Mouse (Mus musculus) retina, postnatal 1 day (tissue): ENCODE measurements around the gene Aldh3b3.

Experiments
- DNase-seq: peaks from one replicate; pipeline ENCODE4 v3.0.0-alpha.2; 2012

Gene Aldh3b3

DNA sequence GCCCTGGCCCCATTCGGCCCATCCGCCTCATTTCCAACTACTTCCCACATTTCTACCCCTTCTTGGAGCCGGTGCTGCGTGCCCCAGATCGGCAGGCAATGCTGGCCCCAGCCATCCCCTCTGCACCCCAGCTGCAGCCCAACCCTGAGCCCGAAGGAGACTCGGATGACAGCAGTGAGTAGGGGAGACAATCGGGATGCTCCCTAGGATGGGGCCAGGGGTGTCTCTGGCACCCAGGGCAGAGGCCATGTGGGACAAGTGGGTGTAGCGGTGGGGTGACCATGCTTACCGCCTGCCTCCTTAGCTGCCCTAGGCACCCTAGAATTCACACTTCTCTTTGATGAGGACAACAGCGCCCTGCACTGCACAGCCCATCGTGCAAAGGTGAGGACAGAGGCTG is 45.2 kb downstream of the Aldh3b3 start:
- no peak for DNase-seq

DNA sequence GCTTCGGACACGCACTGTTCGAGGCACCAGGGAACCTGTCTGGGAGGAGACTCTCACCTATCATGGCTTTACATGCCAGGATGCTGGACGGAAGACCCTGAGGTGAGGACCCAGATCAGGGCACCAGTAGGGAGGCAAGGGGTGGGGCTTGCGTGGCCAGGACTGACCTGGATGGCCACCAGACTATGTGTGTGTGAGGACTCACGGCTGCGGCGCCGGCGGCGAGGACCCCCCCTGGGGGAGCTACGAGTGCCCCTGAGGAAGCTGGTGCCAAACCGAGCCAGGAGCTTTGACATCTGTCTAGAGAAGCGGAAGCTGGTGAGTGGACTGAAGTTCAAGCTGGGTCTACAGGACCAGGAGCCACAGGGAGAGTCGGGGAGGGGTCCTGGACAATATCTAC is 45.9 kb downstream of the Aldh3b3 start:
- DNase-seq, result no peak

GRCm38 (mm10) chr19:4005091-4005490 is 46.6 kb downstream of the Aldh3b3 start:
- DNase-seq, result no peak

DNA sequence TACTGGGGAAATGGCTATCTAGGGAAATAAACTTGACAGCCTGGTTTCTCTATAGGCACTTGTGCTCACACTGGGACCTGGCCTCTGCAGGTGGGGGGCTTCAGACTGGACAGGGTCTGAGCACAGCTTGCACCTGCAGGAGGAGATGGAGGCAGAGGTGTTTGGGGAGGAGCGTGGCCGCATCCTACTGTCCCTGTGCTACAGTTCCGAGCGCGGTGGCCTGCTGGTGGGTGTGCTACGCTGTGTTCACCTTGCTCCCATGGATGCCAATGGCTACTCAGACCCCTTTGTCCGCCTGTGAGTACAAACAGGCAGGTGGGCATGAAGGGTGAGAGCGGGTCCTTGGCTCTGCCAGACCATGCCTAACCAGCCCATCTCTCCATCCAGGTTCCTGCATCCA is 47.5 kb downstream of the Aldh3b3 start:
- DNase-seq, result no peak

GRCm38 (mm10) chr19:4011086-4011485 is 52.6 kb downstream of the Aldh3b3 start:
- DNase-seq, result no peak

- DNase-seq, result peak; percentile 100
These were observed 54.1 kb downstream of the Aldh3b3 start, which contains the start of gene Ndufv1 for GRCm38 (mm10) chr19:4012432-4013022. Gene Ndufv1 (minus strand): TSS chr19:4012806.

DNA sequence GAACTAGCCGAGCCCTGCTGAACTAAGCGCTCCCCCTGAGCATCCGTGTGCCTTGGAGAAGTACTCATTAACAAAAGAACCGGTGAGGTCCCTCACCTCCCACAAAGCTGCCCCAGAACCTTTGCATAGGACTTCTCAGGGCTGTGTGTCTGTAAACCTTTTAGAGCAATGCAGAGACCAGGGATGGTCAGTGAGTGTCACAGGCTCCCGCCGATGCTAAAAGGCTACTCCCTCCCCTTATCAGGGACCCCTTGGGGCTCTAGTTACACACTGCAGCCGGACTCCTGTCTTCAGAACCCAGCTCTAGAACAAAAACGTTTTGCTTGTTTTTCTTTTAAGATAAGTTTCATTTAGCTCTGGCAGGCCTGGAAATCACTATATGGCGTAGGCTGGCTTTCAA is 54.6 kb downstream of the Aldh3b3 start:
- no peak for DNase-seq

GRCm38 (mm10) chr19:4014802-4015201 is 56.4 kb downstream of the Aldh3b3 start:
- peak; percentile 87 for DNase-seq

- DNase-seq, result no peak
These were observed 57.2 kb downstream of the Aldh3b3 start for GRCm38 (mm10) chr19:4015635-4016034.

- DNase-seq, result no peak
These were observed 59.6 kb downstream of the Aldh3b3 start for GRCm38 (mm10) chr19:4017921-4018587.

DNA sequence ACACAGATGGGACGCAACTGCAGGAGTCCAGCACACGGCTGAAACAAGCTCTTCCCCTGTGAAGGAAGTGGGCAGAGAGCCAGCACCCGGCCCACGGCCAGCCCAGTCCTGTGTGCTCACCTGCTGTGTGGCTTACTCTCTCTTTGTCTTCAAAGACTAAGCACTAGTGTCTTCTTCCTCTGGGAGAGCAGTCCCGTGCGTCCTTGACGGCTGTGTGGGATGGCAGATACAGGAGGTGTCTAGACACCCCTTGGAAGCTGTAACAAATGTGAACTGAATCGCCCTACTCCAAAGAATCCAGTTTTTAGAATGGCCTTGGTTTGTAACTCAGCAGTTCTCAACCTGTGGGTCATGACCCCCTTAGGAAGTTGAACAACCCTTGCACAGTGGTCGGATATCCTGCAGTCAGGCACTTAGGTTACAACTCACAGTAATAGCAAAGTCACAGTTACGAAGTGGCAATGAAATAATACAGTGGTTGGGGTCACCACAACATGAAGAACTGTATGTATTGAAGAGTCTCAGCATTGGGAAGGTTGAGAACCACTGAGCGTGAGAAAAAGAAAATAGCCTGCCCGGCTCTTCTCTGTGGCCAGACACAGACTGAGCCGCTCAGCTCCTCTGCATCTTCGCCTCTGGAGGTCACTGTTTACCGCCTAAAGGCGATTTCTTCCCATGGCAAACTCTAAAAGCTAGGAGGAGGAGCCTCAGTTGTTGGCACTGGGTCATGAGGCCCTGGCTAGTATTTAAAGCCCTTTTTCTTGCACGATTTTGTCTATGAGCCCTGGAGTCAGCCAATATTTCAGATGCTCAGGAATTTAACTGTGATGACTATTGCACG is 60.5 kb downstream of the Aldh3b3 start:
- peak; percentile 89 for DNase-seq
